Mouse (Mus musculus) heart, embryonic 11.5 days (tissue): ENCODE data around the gene Hmgcl. TPM values are rescaled to one million over a fixed set of nuclear protein-coding genes. Genes with fewer than 3 reads are reported as not detected.

Experiments
- ATAC-seq: fragments of 200-750 bp; cut with Nextera tagmentation; replicated peaks from 2 replicates; pipeline ENCODE4 v1.8.0; 2017; ENCODE audit warnings: moderate library complexity; ENCODE audit not compliant: insufficient number of reproducible peaks, low FRiP score, low TSS enrichment
- H3K27ac ChIP-seq: fragments of 300-500 bp; sonication (generic); 2 replicates; pipeline ENCODE4 v1.5.1; 2014; ENCODE audit warnings: mild to moderate bottlenecking, low read depth, low read length
- H3K27me3 ChIP-seq: fragments of 300-500 bp; sonication (generic); 2 replicates; pipeline ENCODE4 v1.6.1; 2014; ENCODE audit warnings: mild to moderate bottlenecking, low read length, mixed read lengths; ENCODE audit not compliant: control insufficient read depth, insufficient read depth
- H3K36me3 ChIP-seq: fragments of 300-500 bp; sonication (generic); 2 replicates; pipeline ENCODE4 v1.6.1; 2014; ENCODE audit warnings: mild to moderate bottlenecking, low read length, moderate library complexity, mixed read lengths; ENCODE audit not compliant: control insufficient read depth, insufficient read depth
- H3K4me1 ChIP-seq: fragments of 300-500 bp; sonication (generic); 2 replicates; pipeline ENCODE4 v1.6.1; 2014; ENCODE audit warnings: low read length; ENCODE audit not compliant: control insufficient read depth, insufficient read depth
- H3K4me2 ChIP-seq: fragments of 300-500 bp; sonication (generic); 2 replicates; pipeline ENCODE4 v1.6.1; 2014; ENCODE audit warnings: mild to moderate bottlenecking, moderate library complexity
- H3K4me3 ChIP-seq: fragments of 300-500 bp; sonication (generic); 2 replicates; pipeline ENCODE4 v1.5.1; 2014; ENCODE audit warnings: low read depth, low read length
- H3K9ac ChIP-seq: fragments of 300-500 bp; sonication (generic); 2 replicates; pipeline ENCODE4 v1.6.1; 2014; ENCODE audit warnings: mild to moderate bottlenecking, low read depth, low read length, moderate library complexity
- H3K9me3 ChIP-seq: fragments of 300-500 bp; sonication (generic); replicated peaks from 2 replicates; pipeline ENCODE4 v1.6.1; 2016; ENCODE audit warnings: low read length; ENCODE audit not compliant: control insufficient read depth
- whole genome bisulfite sequencing: fragments of 180-500 bp; shearing (Covaris S2); extraction: QIAGEN DNeasy Blood & Tissue Kit; methylation state at CpG from one replicate; pipeline ENCODE4 v1.1.7; 2014; ENCODE audit not compliant: insufficient replicate concordance; 5-methylcytosine and 5-hydroxymethylcytosine counted together
- polyA plus RNA-seq: library from polyadenylated mRNA; unstranded; fragments of >200 nt; fragmentation: Nextera tagmentation; extraction: Ambion mirVana; gene quantifications from 2 replicates; pipeline ENCODE4 v1.2.1, GENCODE M21; 2014

The Hmgcl gene
- polyA plus RNA-seq, 1 experiment from 2014 or later = 84.0 TPM

GRCm38 (mm10) chr4:135911531-135911930 is 34.7 kb upstream of the Hmgcl start:
- peaks cover 6% of the 10 kb centered on the region; the same call in 1 of the 2 replicates for H3K4me1 ChIP-seq
- H3K4me2 ChIP-seq = no peak overlapping the region
- H3K36me3 ChIP-seq = no peaks in the 10 kb centered on the region
- ATAC-seq = no peak
- WGBS = 60% methylated on average over 7 of the region's 7 CpGs
- no peak overlapping the region for H3K27ac ChIP-seq
- H3K27me3 ChIP-seq = 0 out of 2 replicates have a peak, but pooled peaks cover 3% of the 10 kb centered on the region
- H3K9ac ChIP-seq = no peak overlapping the region
- H3K9me3 ChIP-seq = no peaks in the 10 kb centered on the region
- no peak overlapping the region for H3K4me3 ChIP-seq

GRCm38 (mm10) chr4:135912164-135912563 is 34.1 kb upstream of the Hmgcl start:
- no peaks in the 10 kb centered on the region for H3K9me3 ChIP-seq
- 62% methylated on average over 3 of the region's 3 CpGs for WGBS
- H3K27ac ChIP-seq = no peak overlapping the region
- 0 out of 2 replicates have a peak overlapping the region, but pooled peaks have one; percentile 5 for H3K9ac ChIP-seq
- H3K4me1 ChIP-seq = peaks cover 6% of the 10 kb centered on the region; the same call in 1 of the 2 replicates
- no peaks in the 10 kb centered on the region for H3K36me3 ChIP-seq
- H3K4me3 ChIP-seq = no peak overlapping the region
- H3K4me2 ChIP-seq = no peak overlapping the region
- ATAC-seq = no peak
- H3K27me3 ChIP-seq = no peaks in the 10 kb centered on the region

- 46% methylated on average over 3 of the region's 3 CpGs for WGBS
- no peak overlapping the region for H3K4me2 ChIP-seq
- H3K9ac ChIP-seq = no peak overlapping the region
- no peak for ATAC-seq
- no peaks in the 10 kb centered on the region for H3K9me3 ChIP-seq
- H3K4me1 ChIP-seq = peaks cover 6% of the 10 kb centered on the region; the same call in 1 of the 2 replicates
- H3K4me3 ChIP-seq = no peak overlapping the region
- no peaks in the 10 kb centered on the region for H3K27me3 ChIP-seq
- no peaks in the 10 kb centered on the region for H3K36me3 ChIP-seq
- no peak overlapping the region for H3K27ac ChIP-seq
Observed at GRCm38 (mm10) chr4:135912835-135913234, 33.4 kb upstream of the Hmgcl start.

GRCm38 (mm10) chr4:135913433-135913832 is 32.8 kb upstream of the Hmgcl start:
- WGBS = 55% methylated on average over 4 of the region's 4 CpGs
- H3K9ac ChIP-seq = no peak overlapping the region
- no peak overlapping the region for H3K27ac ChIP-seq
- no peak overlapping the region for H3K4me2 ChIP-seq
- H3K27me3 ChIP-seq = 0 out of 2 replicates have a peak, but pooled peaks cover 3% of the 10 kb centered on the region
- ATAC-seq = no peak
- H3K9me3 ChIP-seq = no peaks in the 10 kb centered on the region
- H3K4me3 ChIP-seq = no peak overlapping the region
- peaks cover 6% of the 10 kb centered on the region; the same call in 1 of the 2 replicates for H3K4me1 ChIP-seq
- no peaks in the 10 kb centered on the region for H3K36me3 ChIP-seq

GRCm38 (mm10) chr4:135918635-135919279 is 27.5 kb upstream of the Hmgcl start:
- no peaks in the 10 kb centered on the region for H3K9me3 ChIP-seq
- H3K4me1 ChIP-seq = 0 out of 2 replicates have a peak, but pooled peaks cover 6% of the 10 kb centered on the region
- H3K27ac ChIP-seq = no peak overlapping the region
- ATAC-seq = no peak
- H3K27me3 ChIP-seq = 0 out of 2 replicates have a peak, but pooled peaks cover 3% of the 10 kb centered on the region
- no peak overlapping the region for H3K4me2 ChIP-seq
- no peak overlapping the region for H3K9ac ChIP-seq
- 81% methylated on average over 13 of the region's 13 CpGs for WGBS
- H3K4me3 ChIP-seq = no peak overlapping the region
- no peaks in the 10 kb centered on the region for H3K36me3 ChIP-seq

- Histone ChIP-seq H3K27me3 (0 out of 2 replicates have a peak, but pooled peaks cover 3% of the 10 kb centered on the region), H3K9me3 (no peaks in the 10 kb centered on the region), H3K4me3 (no peak overlapping the region), H3K4me2 (no peak overlapping the region), H3K27ac (no peak overlapping the region), H3K9ac (no peak overlapping the region), H3K36me3 (no peaks in the 10 kb centered on the region), H3K4me1 (0 out of 2 replicates have a peak, but pooled peaks cover 6% of the 10 kb centered on the region)
- ATAC-seq = no peak
- 86% methylated on average over 3 of the region's 3 CpGs for WGBS
Observed at GRCm38 (mm10) chr4:135919280-135919639, 27.0 kb upstream of the Hmgcl start.

GRCm38 (mm10) chr4:135920304-135921241 is 25.7 kb upstream of the Hmgcl start, which contains the start of gene Fuca1:
Fuca1 (plus strand) TSS chr4:135920735.
- Histone ChIP-seq H3K27ac (peak within 1 kb of the TSS; percentile 62), H3K4me2 (peak within 1 kb of the TSS; percentile 87), H3K4me1 (0 out of 2 replicates have a peak, but pooled peaks cover 6% of the 10 kb centered on the region), H3K4me3 (peak within 1 kb of the TSS; percentile 79), H3K9ac (peak within 1 kb of the TSS; percentile 71), H3K27me3 (0 out of 2 replicates have a peak, but pooled peaks cover 3% of the 10 kb centered on the region), H3K36me3 (no peaks in the 10 kb centered on the region), H3K9me3 (no peaks in the 10 kb centered on the region)
- ATAC-seq = peak; percentile 90
- WGBS = 2% methylated on average over 60 of the region's 60 CpGs
